Mouse (Mus musculus) stomach, embryonic 14.5 days (tissue): ENCODE measurements at regions not wholly inside any gene's neighbourhood (a gene's known extent, or its start where the extent isn't known, plus 50 kb on each side); places are given as distances from the start of the nearest gene placed in this dataset.

Source experiments
- ATAC-seq: fragments of 200-750 bp; cut with Nextera tagmentation; 2 replicates; pipeline ENCODE4 v1.8.0; 2017; ENCODE audit warnings: low read depth, moderate TSS enrichment; ENCODE audit not compliant: insufficient number of reproducible peaks, insufficient read depth, low FRiP score
- H3K27ac ChIP-seq: fragments of 300-500 bp; sonication (generic); 2 replicates; pipeline ENCODE4 v1.5.1; 2014; ENCODE audit warnings: mild to moderate bottlenecking, low read length, moderate library complexity, mixed read lengths
- H3K27me3 ChIP-seq: fragments of 300-500 bp; sonication (generic); 2 replicates; pipeline ENCODE4 v1.6.1; 2014; ENCODE audit warnings: low read length, control low read depth, mixed read lengths; ENCODE audit not compliant: control insufficient read depth, insufficient read depth
- H3K36me3 ChIP-seq: fragments of 300-500 bp; sonication (generic); 2 replicates; pipeline ENCODE4 v1.6.1; 2014; ENCODE audit warnings: mild to moderate bottlenecking, control low read depth, low read length, moderate library complexity, mixed read lengths; ENCODE audit not compliant: control insufficient read depth, insufficient read depth
- H3K4me1 ChIP-seq: fragments of 300-500 bp; sonication (generic); 2 replicates; pipeline ENCODE4 v1.6.1; 2014; ENCODE audit warnings: low read length, control low read depth, mixed read lengths; ENCODE audit not compliant: control insufficient read depth, insufficient read depth
- H3K4me2 ChIP-seq: fragments of 300-500 bp; sonication (generic); replicated peaks from 2 replicates; pipeline ENCODE4 v1.6.1; 2014; ENCODE audit warnings: low read depth, low read length, control low read depth
- H3K4me3 ChIP-seq: fragments of 300-500 bp; sonication (generic); 2 replicates; pipeline ENCODE4 v1.5.1; 2014; ENCODE audit warnings: low read depth, low read length, control low read depth
- H3K9ac ChIP-seq: fragments of 300-500 bp; sonication (generic); replicated peaks from 2 replicates; pipeline ENCODE4 v1.6.1; 2014; ENCODE audit warnings: low read depth, mild to moderate bottlenecking, control low read depth, low read length, moderate library complexity, mixed read lengths
- H3K9me3 ChIP-seq: fragments of 300-500 bp; sonication (generic); 2 replicates; pipeline ENCODE4 v1.6.1; 2016; ENCODE audit warnings: low read depth, low read length, control low read depth; ENCODE audit not compliant: control insufficient read depth
- WGBS: fragments of 180-500 bp; shearing (Covaris S2); extraction: QIAGEN DNeasy Blood & Tissue Kit; methylation state at CpG from one replicate; pipeline ENCODE4 v1.1.7; 2014; 5-methylcytosine and 5-hydroxymethylcytosine counted together

DNA sequence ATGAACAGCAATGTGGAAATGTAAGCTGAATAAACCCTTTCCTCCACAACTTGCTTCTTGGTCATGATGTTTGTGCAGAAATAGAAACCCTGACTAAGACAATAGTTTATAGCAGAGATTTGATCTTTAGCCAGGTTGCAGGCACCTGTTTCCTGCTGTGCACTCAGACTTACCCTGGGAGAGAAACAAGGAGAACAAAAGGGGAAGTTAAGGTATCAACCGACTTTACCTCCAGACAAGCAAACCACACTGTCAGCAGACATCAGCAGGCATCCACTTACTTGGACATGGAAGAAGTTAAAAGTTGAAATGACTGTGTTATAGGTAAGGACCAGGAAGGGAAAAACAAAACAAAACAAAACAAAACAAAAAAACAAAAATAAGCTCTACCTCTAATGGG is 323.7 kb upstream of the Sphkap start:
- no peak for ATAC-seq
- no peaks in the 10 kb centered on the region for H3K9me3 ChIP-seq
- no peaks in the 10 kb centered on the region for H3K4me1 ChIP-seq
- H3K4me3 ChIP-seq = no peak overlapping the region
- H3K27ac ChIP-seq = no peak overlapping the region
- 65% methylated on average over 1 of the region's 1 CpGs for WGBS
- no peak overlapping the region for H3K9ac ChIP-seq
- no peaks in the 10 kb centered on the region for H3K36me3 ChIP-seq
- H3K27me3 ChIP-seq = no peaks in the 10 kb centered on the region
- no peak overlapping the region for H3K4me2 ChIP-seq

DNA sequence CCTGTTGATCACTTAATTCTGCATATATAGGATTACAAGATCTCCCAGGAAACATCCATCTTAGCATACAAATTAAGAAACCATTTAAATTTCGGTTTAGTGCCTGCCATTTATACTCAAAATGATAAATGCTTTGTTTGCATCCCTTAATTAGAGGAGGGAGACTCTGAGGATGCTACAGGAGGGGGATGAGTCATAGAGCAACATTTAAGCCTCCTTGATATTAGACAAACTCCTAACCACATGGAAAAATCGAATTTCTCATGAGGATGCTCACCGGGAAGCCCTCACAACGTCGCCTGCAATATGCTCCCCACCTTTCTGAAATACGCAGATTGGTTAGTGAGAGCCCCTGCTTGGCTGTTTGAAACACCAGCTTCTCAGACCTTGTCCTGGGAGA is 320.8 kb upstream of the Sphkap start:
- ATAC-seq = no peak
- Histone ChIP-seq H3K4me2 (no peak overlapping the region), H3K9me3 (no peaks in the 10 kb centered on the region), H3K4me1 (no peaks in the 10 kb centered on the region), H3K36me3 (no peaks in the 10 kb centered on the region), H3K27me3 (no peaks in the 10 kb centered on the region), H3K4me3 (no peak overlapping the region), H3K27ac (no peak overlapping the region), H3K9ac (no peak overlapping the region)
- 74% methylated on average over 6 of the region's 6 CpGs for WGBS

DNA sequence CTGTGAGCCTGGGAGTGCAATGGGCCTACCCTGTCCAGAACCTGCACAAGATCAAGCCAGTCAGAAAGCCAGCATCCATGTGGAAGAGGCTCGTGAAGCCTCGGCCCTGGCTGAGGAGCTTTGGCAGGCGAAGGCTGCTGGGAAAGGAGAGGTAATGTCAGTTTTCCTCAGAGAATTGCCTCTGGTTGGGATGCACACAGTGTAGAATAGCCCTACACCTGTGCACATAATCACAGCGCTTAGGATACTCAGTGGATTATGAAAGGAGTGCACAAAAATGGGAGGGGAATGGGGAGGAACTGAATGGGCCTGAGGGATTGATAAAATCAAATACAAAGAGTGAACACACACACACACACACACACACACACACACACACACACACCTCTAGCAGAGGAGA is 319.9 kb upstream of the Sphkap start:
- no peak overlapping the region for H3K4me3 ChIP-seq
- no peaks in the 10 kb centered on the region for H3K27me3 ChIP-seq
- ATAC-seq = no peak
- no peaks in the 10 kb centered on the region for H3K36me3 ChIP-seq
- H3K9ac ChIP-seq = no peak overlapping the region
- WGBS = 92% methylated on average over 4 of the region's 4 CpGs
- no peak overlapping the region for H3K4me2 ChIP-seq
- no peaks in the 10 kb centered on the region for H3K4me1 ChIP-seq
- H3K27ac ChIP-seq = no peak overlapping the region
- no peaks in the 10 kb centered on the region for H3K9me3 ChIP-seq

DNA sequence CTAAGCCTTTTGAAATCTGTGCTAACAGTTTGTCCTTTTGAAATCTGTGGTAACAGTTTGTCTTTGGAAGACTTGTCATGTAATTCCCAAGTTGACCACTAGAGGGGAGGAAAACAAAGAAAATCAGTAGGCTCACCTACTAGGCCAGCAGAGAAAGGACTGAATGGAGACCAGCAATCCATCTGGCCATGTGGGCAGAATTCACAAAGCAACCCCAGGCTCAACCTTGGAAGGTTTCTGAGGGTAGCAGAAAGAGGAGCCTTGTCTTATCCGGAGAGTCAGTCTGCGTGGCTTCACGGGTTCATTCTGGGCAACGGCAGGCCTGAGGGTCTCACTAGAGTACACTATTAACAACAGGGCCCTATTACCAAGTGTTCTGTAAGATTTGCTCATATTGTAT is 319.2 kb upstream of the Sphkap start:
- Histone ChIP-seq H3K4me1 (no peaks in the 10 kb centered on the region), H3K27ac (no peak overlapping the region), H3K9ac (no peak overlapping the region), H3K27me3 (no peaks in the 10 kb centered on the region), H3K9me3 (no peaks in the 10 kb centered on the region), H3K4me2 (no peak overlapping the region), H3K4me3 (no peak overlapping the region), H3K36me3 (no peaks in the 10 kb centered on the region)
- 87% methylated on average over 4 of the region's 4 CpGs for WGBS
- ATAC-seq = no peak

DNA sequence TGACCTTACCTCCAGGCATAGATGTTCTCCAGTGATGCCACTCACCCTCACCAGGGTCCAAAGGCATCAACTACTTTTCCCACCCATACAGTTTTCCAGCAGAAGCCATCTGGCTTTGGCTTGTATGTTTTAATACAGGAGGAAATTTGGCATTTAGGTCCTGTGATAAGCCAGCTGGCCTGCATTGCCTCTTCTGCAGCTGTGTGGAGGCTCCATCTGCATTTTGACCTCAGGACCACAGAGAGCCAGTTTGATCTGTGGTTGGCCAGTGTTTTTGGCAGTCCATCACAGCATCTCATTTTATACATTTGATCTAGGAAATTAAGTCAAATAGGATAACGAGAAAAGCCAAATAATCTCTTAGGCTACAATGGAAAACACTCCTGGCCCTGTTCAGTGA is 315.1 kb upstream of the Sphkap start:
- Histone ChIP-seq H3K27me3 (no peaks in the 10 kb centered on the region), H3K4me1 (no peaks in the 10 kb centered on the region), H3K9ac (no peak overlapping the region), H3K27ac (no peak overlapping the region), H3K36me3 (no peaks in the 10 kb centered on the region), H3K4me2 (no peak overlapping the region), H3K9me3 (no peaks in the 10 kb centered on the region), H3K4me3 (no peak overlapping the region)
- ATAC-seq = no peak
- 59% methylated on average over 1 of the region's 1 CpGs for WGBS

DNA sequence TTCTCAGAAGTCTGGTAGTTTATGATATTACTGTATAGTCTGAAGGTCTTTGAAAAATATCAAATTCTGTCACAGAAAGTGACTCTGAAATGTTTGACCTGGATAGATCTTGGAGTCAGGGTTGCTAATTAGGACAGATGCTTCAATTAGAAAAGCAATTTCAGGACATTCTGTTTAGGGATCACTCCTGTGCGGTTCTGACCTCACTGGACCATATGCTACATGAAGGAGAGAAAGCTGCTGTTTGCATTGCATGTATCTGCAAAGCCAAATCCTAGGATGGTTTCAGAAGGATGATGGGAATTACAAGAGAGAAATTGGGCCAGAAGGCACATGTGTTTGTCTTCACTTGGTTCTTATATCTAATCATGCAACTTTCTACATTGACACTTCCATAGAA is 312.2 kb upstream of the Sphkap start:
- H3K27me3 ChIP-seq = no peaks in the 10 kb centered on the region
- no peaks in the 10 kb centered on the region for H3K9me3 ChIP-seq
- no peak overlapping the region for H3K4me3 ChIP-seq
- H3K27ac ChIP-seq = no peak overlapping the region
- H3K36me3 ChIP-seq = no peaks in the 10 kb centered on the region
- WGBS = 86% methylated on average over 1 of the region's 1 CpGs
- no peak overlapping the region for H3K4me2 ChIP-seq
- no peak for ATAC-seq
- no peaks in the 10 kb centered on the region for H3K4me1 ChIP-seq
- no peak overlapping the region for H3K9ac ChIP-seq

DNA sequence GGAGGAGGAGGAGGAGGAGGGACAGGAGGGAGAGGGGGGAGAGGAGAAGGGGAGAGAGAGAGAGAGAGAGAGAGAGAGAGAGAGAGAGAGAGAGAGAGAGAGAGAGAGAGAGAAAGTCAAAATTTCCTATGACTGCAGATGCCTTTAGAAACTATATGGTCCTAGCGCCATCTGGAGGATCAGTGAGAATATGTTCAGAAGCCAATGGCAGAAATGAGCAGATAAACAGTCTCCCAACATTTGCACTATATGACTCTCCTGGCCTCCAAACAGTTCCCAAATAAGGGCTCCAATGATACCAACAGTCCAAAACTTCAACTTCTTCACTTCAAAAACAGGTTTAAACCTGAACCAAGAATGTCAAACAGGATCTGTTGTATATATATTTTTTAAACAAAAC is 309.1 kb upstream of the Sphkap start:
- Histone ChIP-seq H3K9ac (no peak overlapping the region), H3K36me3 (no peaks in the 10 kb centered on the region), H3K4me3 (no peak overlapping the region), H3K27ac (no peak overlapping the region), H3K9me3 (no peaks in the 10 kb centered on the region), H3K4me2 (no peak overlapping the region), H3K4me1 (no peaks in the 10 kb centered on the region), H3K27me3 (no peaks in the 10 kb centered on the region)
- WGBS = 0% methylated on average over 1 of the region's 1 CpGs
- ATAC-seq = no peak

DNA sequence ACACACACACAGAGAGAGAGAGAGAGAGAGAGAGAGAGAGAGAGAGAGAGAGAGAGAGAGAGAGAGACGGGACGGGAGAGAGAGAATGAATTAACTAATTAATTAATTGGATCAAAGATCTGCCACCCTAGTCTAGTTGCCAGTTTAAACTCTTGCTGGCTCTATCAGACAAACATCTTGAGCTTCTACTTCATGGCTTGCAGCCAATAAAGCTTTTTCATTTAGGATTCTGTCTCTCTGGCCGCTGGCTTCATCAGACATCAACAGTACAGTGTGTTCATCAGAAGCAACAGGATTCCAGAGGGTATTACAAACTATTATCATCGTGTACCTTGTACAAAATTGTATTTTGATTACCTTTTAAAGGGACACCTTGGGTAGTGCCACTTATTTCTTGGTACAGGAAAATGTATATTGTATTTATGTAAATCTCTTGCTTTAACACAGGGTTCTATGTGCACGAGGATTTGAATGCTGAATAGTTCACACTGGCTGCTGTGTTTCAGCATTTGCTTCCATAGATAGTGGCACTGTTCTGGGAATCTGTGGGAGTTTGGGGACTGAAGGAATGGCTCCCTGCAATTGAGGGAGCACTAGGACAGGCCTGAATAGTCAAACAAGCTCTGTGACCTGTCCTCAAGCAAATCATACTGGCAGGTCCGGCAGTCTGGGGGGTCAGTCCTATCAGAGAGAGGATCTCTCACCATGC is 293.9 kb upstream of the Sphkap start:
- no peak overlapping the region for H3K27ac ChIP-seq
- H3K4me1 ChIP-seq = no peaks in the 10 kb centered on the region
- no peaks in the 10 kb centered on the region for H3K9me3 ChIP-seq
- ATAC-seq = no peak
- H3K4me3 ChIP-seq = no peak overlapping the region
- no peaks in the 10 kb centered on the region for H3K27me3 ChIP-seq
- no peak overlapping the region for H3K9ac ChIP-seq
- no peaks in the 10 kb centered on the region for H3K36me3 ChIP-seq
- WGBS = 63% methylated on average over 5 of the region's 6 CpGs
- H3K4me2 ChIP-seq = no peak overlapping the region

DNA sequence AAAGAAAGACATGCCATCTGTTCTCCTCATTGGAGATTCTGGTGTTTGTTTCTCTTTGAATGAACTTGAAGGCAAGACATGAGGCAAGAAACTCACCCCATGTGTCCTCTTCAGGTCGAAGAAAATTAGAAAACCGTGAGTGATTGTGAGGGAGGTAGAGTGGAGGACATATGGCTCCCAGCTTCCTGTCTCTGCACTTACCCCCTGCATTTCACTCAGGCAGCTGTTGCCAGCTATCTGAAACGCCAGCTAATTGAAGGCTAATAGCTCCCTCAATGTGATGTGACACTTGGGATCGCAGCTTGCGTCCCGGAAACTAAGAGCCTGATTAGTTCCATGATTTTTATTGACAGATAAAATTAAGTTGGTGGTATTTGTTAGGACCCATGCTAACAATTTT is 289.4 kb upstream of the Sphkap start:
- WGBS = 38% methylated on average over 6 of the region's 6 CpGs
- no peaks in the 10 kb centered on the region for H3K27me3 ChIP-seq
- no peaks in the 10 kb centered on the region for H3K9me3 ChIP-seq
- no peak overlapping the region for H3K27ac ChIP-seq
- ATAC-seq = no peak
- no peak overlapping the region for H3K4me3 ChIP-seq
- no peak overlapping the region for H3K4me2 ChIP-seq
- no peaks in the 10 kb centered on the region for H3K4me1 ChIP-seq
- no peak overlapping the region for H3K9ac ChIP-seq
- H3K36me3 ChIP-seq = no peaks in the 10 kb centered on the region
